Mouse (Mus musculus) hindbrain, embryonic 15.5 days (tissue): ENCODE measurements around the gene Gabarap. TPM values are rescaled to one million over a fixed set of nuclear protein-coding genes. Genes with fewer than 3 reads are reported as not detected.
"Not testable (repeated sequence)": the region's sequence is repeated elsewhere in the genome, so short reads cannot be mapped to it uniquely, and the experiment has no call there.

Experiments used
- ATAC-seq: fragments of 200-750 bp; cut with Nextera tagmentation; 2 replicates; pipeline ENCODE4 v1.8.0; 2017; ENCODE audit warnings: low read depth, moderate number of reproducible peaks, moderate TSS enrichment; ENCODE audit not compliant: low FRiP score
- H3K27ac ChIP-seq: fragments of 300-500 bp; sonication (generic); replicated peaks from 2 replicates; pipeline ENCODE4 v1.5.1; 2015; ENCODE audit warnings: mild to moderate bottlenecking, inconsistent platforms
- H3K27me3 ChIP-seq: fragments of 300-500 bp; sonication (generic); 2 replicates; pipeline ENCODE4 v1.6.1; 2015; ENCODE audit warnings: control low read depth, inconsistent platforms
- H3K36me3 ChIP-seq: fragments of 300-500 bp; sonication (generic); 2 replicates; pipeline ENCODE4 v1.6.1; 2015; ENCODE audit warnings: control low read depth, inconsistent platforms
- H3K4me1 ChIP-seq: fragments of 300-500 bp; sonication (generic); replicated peaks from 2 replicates; pipeline ENCODE4 v1.6.1; 2015; ENCODE audit warnings: control low read depth, inconsistent platforms
- H3K4me2 ChIP-seq: fragments of 300-500 bp; sonication (generic); 2 replicates; pipeline ENCODE4 v1.6.1; 2015; ENCODE audit warnings: moderate library complexity, mild to moderate bottlenecking, inconsistent platforms
- H3K4me3 ChIP-seq: fragments of 300-500 bp; sonication (generic); 2 replicates; pipeline ENCODE4 v1.5.1; 2015; ENCODE audit warnings: mild to moderate bottlenecking, inconsistent platforms
- H3K9ac ChIP-seq: fragments of 300-500 bp; sonication (generic); 2 replicates; pipeline ENCODE4 v1.6.1; 2015; ENCODE audit warnings: inconsistent platforms
- H3K9me3 ChIP-seq: fragments of 300-500 bp; sonication (generic); 2 replicates; pipeline ENCODE4 v1.6.1; 2016; ENCODE audit warnings: control low read depth, inconsistent platforms
- WGBS: fragments of 180-500 bp; shearing (Covaris S2); methylation state at CpG from one replicate; pipeline ENCODE4 v1.1.7; 2015; 5-methylcytosine and 5-hydroxymethylcytosine counted together
- polyA plus RNA-seq: library from polyadenylated mRNA; unstranded; fragments of >200 nt; fragmentation: Nextera tagmentation; extraction: Ambion mirVana; gene quantifications from 2 replicates; pipeline ENCODE4 v1.2.1, GENCODE M21; 2015

The Gabarap gene
- 561 and 571 TPM in 2 replicates for polyA plus RNA-seq

DNA sequence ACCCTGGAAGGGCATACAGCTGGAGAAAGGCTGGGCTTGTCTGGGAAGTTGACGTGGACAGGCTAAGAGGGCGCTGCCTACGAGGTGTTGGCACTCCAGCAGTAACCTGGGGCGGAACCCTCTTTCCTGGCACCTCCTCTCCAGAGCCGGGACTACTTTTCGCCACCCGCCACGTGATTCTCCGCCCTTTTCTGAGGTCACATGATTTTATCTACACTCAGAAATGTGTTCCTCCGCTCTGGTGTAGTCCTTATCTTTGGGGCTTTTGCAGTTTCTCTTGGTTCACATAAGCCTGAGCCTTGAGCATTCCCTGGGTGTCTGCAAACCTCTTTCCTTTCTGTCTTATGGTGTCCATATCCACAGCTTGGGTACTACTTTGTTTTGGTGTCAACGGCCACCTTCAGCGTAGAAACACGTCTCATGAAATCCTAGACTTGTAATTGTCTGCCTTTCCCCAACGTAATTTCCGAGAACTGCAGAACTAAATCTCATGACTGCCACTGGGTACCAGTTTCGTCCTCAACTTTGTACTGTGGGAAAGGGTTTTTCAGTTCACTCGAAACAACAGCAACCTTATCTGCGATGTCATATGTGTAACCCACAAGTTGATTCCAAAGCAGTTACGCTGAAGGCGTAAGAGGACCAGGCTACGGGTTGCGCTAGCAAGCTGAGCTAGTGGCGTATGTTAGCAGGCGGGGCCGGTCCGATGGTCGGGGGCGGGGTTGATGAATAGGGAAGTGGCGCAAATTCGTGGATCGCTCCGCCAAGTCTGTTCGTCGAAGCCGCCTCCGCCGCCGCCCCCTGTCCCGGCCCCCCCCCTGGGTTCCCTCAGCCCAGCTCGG is at the start of gene Gabarap:
Gabarap (plus strand) TSS at position 294 of the 842 bp plus-strand sequence.
- ATAC-seq: peak; percentile 71
- Histone ChIP-seq H3K27ac (peak within 1 kb of the TSS; percentile 93), H3K4me1 (peaks cover 31% of the 10 kb centered on the region), H3K9ac (peak within 1 kb of the TSS; percentile 82), H3K4me3 (peak within 1 kb of the TSS; percentile 72), H3K4me2 (peak within 1 kb of the TSS; percentile 75), H3K9me3 (no peaks in the 10 kb centered on the region), H3K27me3 (no peaks in the 10 kb centered on the region), H3K36me3 (peaks cover 45% of the 10 kb centered on the region)
- under 1% methylated on average over 40 of the region's 40 CpGs for WGBS

DNA sequence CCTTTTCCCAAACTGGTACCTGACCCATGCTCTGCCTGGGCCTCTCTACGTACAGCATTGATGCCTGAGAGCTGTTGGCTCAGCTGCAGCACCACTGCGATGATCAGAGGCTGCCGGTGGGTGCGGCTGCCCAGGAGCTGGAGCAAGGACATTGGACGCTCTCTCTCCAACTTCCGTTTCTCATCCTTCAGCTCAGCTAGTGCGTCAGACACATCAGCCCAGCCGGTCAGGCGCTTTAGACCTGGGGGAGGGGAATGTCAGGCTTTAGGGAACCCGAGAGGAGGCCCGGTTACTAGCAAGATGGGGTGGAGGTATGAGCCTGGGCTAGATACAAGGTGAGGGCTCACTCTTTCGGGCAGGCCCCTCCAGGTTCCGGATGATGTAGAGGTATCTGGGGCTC is 45.7 kb upstream of the Gabarap start:
- no peak overlapping the region for H3K9ac ChIP-seq
- no peaks in the 10 kb centered on the region for H3K27me3 ChIP-seq
- H3K27ac ChIP-seq: no peak overlapping the region
- H3K4me1 ChIP-seq: peaks cover 16% of the 10 kb centered on the region
- no peak overlapping the region for H3K4me3 ChIP-seq
- H3K36me3 ChIP-seq: no peaks in the 10 kb centered on the region
- no peak for ATAC-seq
- H3K4me2 ChIP-seq: no peak overlapping the region
- WGBS: 82% methylated on average over 13 of the region's 13 CpGs
- no peaks in the 10 kb centered on the region for H3K9me3 ChIP-seq

GRCm38 (mm10) chr11:69945997-69946891 is 44.7 kb upstream of the Gabarap start:
- Histone ChIP-seq H3K4me2 (no peak overlapping the region), H3K27ac (no peak overlapping the region), H3K9ac (no peak overlapping the region), H3K36me3 (no peaks in the 10 kb centered on the region), H3K4me1 (peaks cover 16% of the 10 kb centered on the region), H3K9me3 (no peaks in the 10 kb centered on the region), H3K4me3 (no peak overlapping the region), H3K27me3 (no peaks in the 10 kb centered on the region)
- 88% methylated on average over 18 of the region's 18 CpGs for WGBS
- no peak for ATAC-seq

GRCm38 (mm10) chr11:69947337-69948065 is 43.4 kb upstream of the Gabarap start:
- H3K4me3 ChIP-seq: peak overlapping the region; percentile 44
- H3K4me2 ChIP-seq: peak overlapping the region; percentile 56
- H3K27me3 ChIP-seq: no peaks in the 10 kb centered on the region
- H3K27ac ChIP-seq: 0 out of 2 replicates have a peak overlapping the region, but pooled peaks have one; percentile 31
- peak; percentile 16; the same call in 1 of the 2 replicates for ATAC-seq
- H3K9ac ChIP-seq: 0 out of 2 replicates have a peak overlapping the region, but pooled peaks have one; percentile 18
- H3K36me3 ChIP-seq: no peaks in the 10 kb centered on the region
- 4% methylated on average over 29 of the region's 29 CpGs for WGBS
- H3K9me3 ChIP-seq: no peaks in the 10 kb centered on the region
- H3K4me1 ChIP-seq: peaks cover 16% of the 10 kb centered on the region

GRCm38 (mm10) chr11:69948066-69948762 is 42.7 kb upstream of the Gabarap start, which contains the start of gene Slc2a4:
Gene Slc2a4 (minus strand): TSS chr11:69948188.
- no peaks in the 10 kb centered on the region for H3K36me3 ChIP-seq
- H3K4me1 ChIP-seq: peaks cover 16% of the 10 kb centered on the region
- ATAC-seq: peak; percentile 88
- WGBS: under 1% methylated on average over 34 of the region's 34 CpGs
- 0 out of 2 replicates have a peak within 1 kb of the TSS, but pooled peaks have one; percentile 31 for H3K27ac ChIP-seq
- H3K9ac ChIP-seq: 0 out of 2 replicates have a peak within 1 kb of the TSS, but pooled peaks have one; percentile 18
- H3K4me2 ChIP-seq: peak within 1 kb of the TSS; percentile 56
- no peaks in the 10 kb centered on the region for H3K9me3 ChIP-seq
- peak within 1 kb of the TSS; percentile 44 for H3K4me3 ChIP-seq
- no peaks in the 10 kb centered on the region for H3K27me3 ChIP-seq

DNA sequence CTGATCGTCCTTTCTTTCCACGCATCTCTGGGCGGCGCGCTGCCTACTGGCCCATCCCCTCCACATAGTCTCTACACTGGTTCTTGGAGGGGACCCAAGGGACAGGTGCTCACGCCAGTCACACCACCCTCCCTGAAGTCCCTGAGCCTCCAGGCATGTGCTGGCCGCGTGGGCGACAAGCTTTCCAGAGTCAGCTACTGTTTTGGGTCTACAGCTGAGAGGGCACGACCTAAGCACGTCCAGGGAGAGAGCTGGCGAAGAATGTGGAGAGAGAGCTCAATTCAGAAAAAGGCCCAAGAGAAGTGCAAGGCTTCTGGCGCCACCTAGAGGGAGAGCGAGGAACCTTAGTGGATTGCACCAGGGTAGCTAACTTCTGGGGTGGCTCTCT is 42.2 kb upstream of the Gabarap start:
- H3K9ac ChIP-seq: no peak overlapping the region
- no peaks in the 10 kb centered on the region for H3K36me3 ChIP-seq
- peak overlapping the region; percentile 44 for H3K4me3 ChIP-seq
- H3K27me3 ChIP-seq: 0 out of 2 replicates have a peak, but pooled peaks cover 2% of the 10 kb centered on the region
- no peaks in the 10 kb centered on the region for H3K9me3 ChIP-seq
- peaks cover 16% of the 10 kb centered on the region for H3K4me1 ChIP-seq
- WGBS: under 1% methylated on average over 14 of the region's 14 CpGs
- no peak overlapping the region for H3K27ac ChIP-seq
- peak overlapping the region; percentile 56 for H3K4me2 ChIP-seq
- ATAC-seq: peak; percentile 46; the same call in 1 of the 2 replicates

- no peak overlapping the region for H3K4me2 ChIP-seq
- no peaks in the 10 kb centered on the region for H3K9me3 ChIP-seq
- no peak overlapping the region for H3K27ac ChIP-seq
- H3K9ac ChIP-seq: no peak overlapping the region
- no peak overlapping the region for H3K4me3 ChIP-seq
- no peak for ATAC-seq
- H3K4me1 ChIP-seq: peaks cover 16% of the 10 kb centered on the region
- 43% methylated on average over 4 of the region's 4 CpGs for WGBS
- H3K27me3 ChIP-seq: 0 out of 2 replicates have a peak, but pooled peaks cover 2% of the 10 kb centered on the region
- H3K36me3 ChIP-seq: no peaks in the 10 kb centered on the region
Measured at GRCm38 (mm10) chr11:69950807-69951459, 40.0 kb upstream of the Gabarap start.

DNA sequence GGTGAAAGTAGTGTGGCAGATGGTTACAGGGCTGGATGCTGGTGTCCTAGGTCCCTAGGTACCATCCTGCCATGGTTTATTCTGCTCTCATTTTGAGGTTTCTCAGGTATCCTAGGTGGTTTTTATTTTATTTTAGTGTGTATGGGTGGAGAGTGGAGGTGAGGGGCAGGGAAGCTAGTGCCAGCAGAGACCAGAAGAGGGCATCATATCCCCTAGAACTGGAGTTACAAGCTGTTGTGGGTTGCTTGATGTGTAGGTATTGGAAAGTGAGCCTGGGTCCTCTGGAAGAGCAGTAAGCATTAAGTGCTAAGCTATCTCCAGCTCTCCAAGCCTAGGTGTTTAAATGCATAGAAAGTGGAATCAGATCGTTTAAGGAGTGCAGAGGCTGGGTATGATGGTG is 38.7 kb upstream of the Gabarap start:
- Histone ChIP-seq H3K9ac (no peak overlapping the region), H3K27me3 (0 out of 2 replicates have a peak, but pooled peaks cover 2% of the 10 kb centered on the region), H3K36me3 (no peaks in the 10 kb centered on the region), H3K27ac (no peak overlapping the region), H3K4me2 (no peak overlapping the region), H3K9me3 (no peaks in the 10 kb centered on the region), H3K4me3 (no peak overlapping the region), H3K4me1 (peaks cover 16% of the 10 kb centered on the region)
- WGBS: 68% methylated on average over 1 of the region's 1 CpGs
- no peak for ATAC-seq

DNA sequence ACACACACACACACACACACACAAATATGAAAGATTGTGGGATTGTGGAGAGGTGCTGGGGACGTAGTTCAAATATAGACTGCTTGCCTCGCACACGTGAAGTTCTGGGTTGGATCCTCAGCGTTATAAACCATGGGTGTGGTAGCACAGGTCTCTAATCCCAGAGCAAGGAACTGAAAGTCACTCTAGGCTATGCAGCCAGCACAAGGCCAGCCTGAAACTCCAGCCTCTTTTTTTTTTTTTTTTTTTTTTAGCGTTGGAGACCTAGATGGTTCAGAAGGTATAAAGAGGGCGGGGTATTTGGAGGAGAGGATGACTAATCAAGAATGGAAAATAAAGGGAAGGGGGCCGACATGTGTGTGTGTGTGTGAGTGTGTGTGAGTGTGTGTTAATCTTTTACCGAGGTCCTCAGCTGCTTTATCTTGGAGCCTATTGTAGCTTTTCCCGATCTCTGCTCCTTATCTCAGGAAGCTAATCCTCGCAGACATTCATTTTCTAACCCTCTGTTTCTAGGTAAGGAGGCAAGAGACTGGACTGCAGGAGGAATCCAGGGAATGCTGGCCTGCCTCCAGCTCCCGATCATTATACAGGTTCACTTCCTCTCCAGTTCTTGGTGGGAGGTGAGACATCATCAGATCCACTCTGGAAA is 37.6 kb upstream of the Gabarap start:
- no peak overlapping the region for H3K4me2 ChIP-seq
- H3K27ac ChIP-seq: no peak overlapping the region
- 0 out of 2 replicates have a peak, but pooled peaks cover 2% of the 10 kb centered on the region for H3K27me3 ChIP-seq
- H3K36me3 ChIP-seq: no peaks in the 10 kb centered on the region
- WGBS: 66% methylated on average over 11 of the region's 11 CpGs
- H3K4me3 ChIP-seq: no peak overlapping the region
- H3K9ac ChIP-seq: no peak overlapping the region
- ATAC-seq: no peak
- no peaks in the 10 kb centered on the region for H3K9me3 ChIP-seq
- H3K4me1 ChIP-seq: peaks cover 5% of the 10 kb centered on the region

DNA sequence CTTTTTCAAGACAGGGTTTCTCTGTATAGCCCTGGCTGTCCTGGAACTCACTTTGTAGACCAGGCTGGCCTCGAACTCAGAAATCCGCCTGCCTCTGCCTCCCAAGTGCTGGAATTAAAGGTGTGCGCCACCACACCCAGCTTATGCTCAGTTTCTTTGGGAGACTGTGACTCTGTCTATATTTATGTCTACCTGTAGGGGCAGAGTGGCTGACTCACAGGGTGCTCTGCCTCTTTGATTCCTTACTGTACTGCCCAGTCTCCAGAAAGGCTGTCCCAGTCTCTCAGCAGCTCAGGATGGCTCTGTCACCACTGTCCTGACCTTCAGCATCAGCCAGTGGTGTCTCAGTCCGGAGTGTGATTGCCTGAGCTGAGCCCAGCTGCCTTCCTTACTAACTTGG is 35.3 kb upstream of the Gabarap start:
- H3K4me3 ChIP-seq, H3K9ac ChIP-seq, H3K9me3 ChIP-seq, H3K4me1 ChIP-seq, H3K27me3 ChIP-seq, H3K36me3 ChIP-seq, ATAC-seq, H3K27ac ChIP-seq, H3K4me2 ChIP-seq: not testable (repeated sequence)
- WGBS: 73% methylated on average over 4 of the region's 4 CpGs
